Mouse (Mus musculus): ENCODE measurements around the gene Gm17571.

The Gm17571 gene

GRCm38 (mm10) chr9:13446703-13447285, at the start of gene Gm17571:
Gm17571 (minus strand) TSS chr9:13446753.
- no peak for DNase-seq (ENCODE audit: low spot score in 2 of 2)

GRCm38 (mm10) chr9:13495530-13495929, 49.0 kb upstream of the Gm17571 start:
- no peak for DNase-seq (ENCODE audit: low spot score in 2 of 2)

GRCm38 (mm10) chr9:13493746-13494145, 47.2 kb upstream of the Gm17571 start:
- DNase-seq (ENCODE audit: low spot score in 2 of 2) = no peak

- DNase-seq (ENCODE audit: low spot score in 2 of 2) = no peak
Measured at GRCm38 (mm10) chr9:13492807-13493206, 46.3 kb upstream of the Gm17571 start.

GRCm38 (mm10) chr9:13491854-13492620, 45.5 kb upstream of the Gm17571 start:
- DNase-seq (ENCODE audit: low spot score in 2 of 2) = no peak

GRCm38 (mm10) chr9:13491107-13491506, 44.6 kb upstream of the Gm17571 start:
- DNase-seq (ENCODE audit: low spot score in 2 of 2) = no peak

- no peak for DNase-seq (ENCODE audit: low spot score in 2 of 2)
Measured at GRCm38 (mm10) chr9:13485914-13486313, 39.4 kb upstream of the Gm17571 start.

GRCm38 (mm10) chr9:13484267-13485240, 38.0 kb upstream of the Gm17571 start:
- DNase-seq (ENCODE audit: low spot score in 2 of 2) = no peak

- DNase-seq (ENCODE audit: low spot score in 2 of 2) = no peak
Measured at GRCm38 (mm10) chr9:13483199-13484068, 36.9 kb upstream of the Gm17571 start.

GRCm38 (mm10) chr9:13479275-13479674, 32.7 kb upstream of the Gm17571 start:
- DNase-seq (ENCODE audit: low spot score in 2 of 2) = no peak

- DNase-seq (ENCODE audit: low spot score in 2 of 2) = no peak
Measured at GRCm38 (mm10) chr9:13474951-13475350, 28.4 kb upstream of the Gm17571 start.

GRCm38 (mm10) chr9:13470013-13470412, 23.5 kb upstream of the Gm17571 start:
- DNase-seq (ENCODE audit: low spot score in 2 of 2) = peak in 1 of 2 experiments; percentile 14

- DNase-seq (ENCODE audit: low spot score in 2 of 2) = peak in 1 of 2 experiments; percentile 13
Measured at GRCm38 (mm10) chr9:13468778-13469177, 22.2 kb upstream of the Gm17571 start.

- DNase-seq (ENCODE audit: low spot score in 2 of 2) = no peak
Measured at GRCm38 (mm10) chr9:13467745-13468144, 21.2 kb upstream of the Gm17571 start.

- DNase-seq (ENCODE audit: low spot score in 2 of 2) = no peak
Measured at GRCm38 (mm10) chr9:13466816-13467215, 20.3 kb upstream of the Gm17571 start.

GRCm38 (mm10) chr9:13466351-13466750, 19.8 kb upstream of the Gm17571 start:
- peak in 1 of 2 experiments; percentile 19 for DNase-seq (ENCODE audit: low spot score in 2 of 2)

GRCm38 (mm10) chr9:13465358-13466020, 18.9 kb upstream of the Gm17571 start:
- DNase-seq (ENCODE audit: low spot score in 2 of 2) = no peak

- no peak for DNase-seq (ENCODE audit: low spot score in 2 of 2)
Measured at GRCm38 (mm10) chr9:13460926-13461325, 14.4 kb upstream of the Gm17571 start.

GRCm38 (mm10) chr9:13460012-13460411, 13.5 kb upstream of the Gm17571 start:
- DNase-seq (ENCODE audit: low spot score in 2 of 2) = no peak

- DNase-seq (ENCODE audit: low spot score in 2 of 2) = no peak
Measured at GRCm38 (mm10) chr9:13459371-13459770, 12.8 kb upstream of the Gm17571 start.

GRCm38 (mm10) chr9:13457774-13458173, 11.2 kb upstream of the Gm17571 start:
- DNase-seq (ENCODE audit: low spot score in 2 of 2) = no peak
